Comparison of ENCODE assay signal across 11 mouse cellular contexts in genomic region chr14:74915025-74915424, GRCm38 (mm10). TPM values are rescaled to one million over a fixed set of nuclear protein-coding genes. Genes with fewer than 3 reads are reported as not detected.
DNase-seq lines count a peak whose midpoint lies in the region; ATAC-seq and TF ChIP-seq lines count a peak whose summit lies in the region.
"Had no signal": no experiment of that assay in that cellular context is flagged by ENCODE, and none has a peak within 500 bp of the region (broad histone marks: within the 10 kb centered on the region; RNA-seq: fewer than 3 reads in every experiment).

No protein-coding gene starts in this region.

- ATAC-seq in neural tube, embryonic 13.5 days (ENCODE audit: low read depth) = no peak; the same call in 1 of the 2 replicates
- peak; percentile 57 for ATAC-seq in lung, embryonic 16.5 days (ENCODE audit: low read depth)
- ATAC-seq in stomach, postnatal 0 days (ENCODE audit: low FRiP score, low TSS enrichment) = no peak
- ATAC-seq in erythroid progenitor cell, adult 5-6 weeks (replicated peaks; ENCODE audit: low FRiP score, poor library complexity, severe bottlenecking) = no peak
- ATAC-seq: activated CD4-positive, CD25-positive, alpha-beta regulatory T cell, adult 4 months; CD4-positive, CD25-positive, alpha-beta regulatory T cell, adult 4 months had no signal

- H3K36me3 ChIP-seq in neural tube, embryonic 13.5 days = no peaks in the 10 kb centered on the region
- no peaks in the 10 kb centered on the region for H3K36me3 ChIP-seq in lung, embryonic 16.5 days (ENCODE audit: control insufficient read depth, insufficient read depth, low read length)
- H3K36me3 ChIP-seq in stomach, postnatal 0 days (ENCODE audit: control insufficient read depth, insufficient read depth, low read length) = no peaks in the 10 kb centered on the region

- TF ChIP-seq EP300 in stomach, postnatal 0 days (optimal IDR thresholded peaks at IDR 0.05) = no peak

- TF ChIP-seq CTCF in stomach, postnatal 0 days (IDR thresholded peaks at IDR 0.05; ENCODE audit: low read depth) = no peak

- no peaks in the 10 kb centered on the region for H3K9me3 ChIP-seq in neural tube, embryonic 13.5 days
- no peaks in the 10 kb centered on the region for H3K9me3 ChIP-seq in lung, embryonic 16.5 days (ENCODE audit: control insufficient read depth, low read length)
- H3K9me3 ChIP-seq in stomach, postnatal 0 days (ENCODE audit: control insufficient read depth, low read length) = no peaks in the 10 kb centered on the region
- H3K9me3 ChIP-seq: heart, embryonic 13.5 days had no signal

- no peak overlapping the region for H3K4me2 ChIP-seq in neural tube, embryonic 13.5 days
- H3K4me2 ChIP-seq in lung, embryonic 16.5 days (ENCODE audit: low read depth, low read length) = no peak overlapping the region
- H3K4me2 ChIP-seq in stomach, postnatal 0 days (replicated peaks; ENCODE audit: low read depth) = no peak overlapping the region
- H3K4me2 ChIP-seq: heart, embryonic 13.5 days had no signal

- peak overlapping the region; percentile 3; the same call in 1 of the 2 replicates for H3K27ac ChIP-seq in neural tube, embryonic 13.5 days (replicated peaks)
- peak overlapping the region; percentile 75 for H3K27ac ChIP-seq in lung, embryonic 16.5 days (ENCODE audit: low read length)
- peak overlapping the region; percentile 81 for H3K27ac ChIP-seq in stomach, postnatal 0 days (replicated peaks)
- H3K27ac ChIP-seq: heart, embryonic 13.5 days had no signal

- DNase-seq in heart, adult 11 months = peak; percentile 89
- DNase-seq in heart, adult 9 months (ENCODE audit: low spot score in 2 of 2) = no peak
- DNase-seq in neural tube, embryonic 10.5 days (ENCODE audit: extremely low spot score, low spot score) = no peak
- no peak for DNase-seq in stomach, postnatal 0 days (ENCODE audit: low spot score)
- no peak for DNase-seq in heart, adult 8-10 months (ENCODE audit: low spot score)

- peaks cover 39% of the 10 kb centered on the region for H3K4me1 ChIP-seq in neural tube, embryonic 13.5 days (replicated peaks)
- H3K4me1 ChIP-seq in lung, embryonic 16.5 days (replicated peaks; ENCODE audit: control insufficient read depth, insufficient read depth, low read length) = peaks cover 47% of the 10 kb centered on the region
- peaks cover 17% of the 10 kb centered on the region for H3K4me1 ChIP-seq in stomach, postnatal 0 days (replicated peaks; ENCODE audit: control insufficient read depth, insufficient read depth)

- WGBS in neural tube, embryonic 13.5 days = 64% methylated on average over 9 of the region's 9 CpGs
- WGBS in lung, embryonic 16.5 days = 32% methylated on average over 9 of the region's 9 CpGs
- WGBS in stomach, postnatal 0 days = 33% methylated on average over 9 of the region's 9 CpGs

- no peaks in the 10 kb centered on the region for H3K27me3 ChIP-seq in neural tube, embryonic 13.5 days
- H3K27me3 ChIP-seq in lung, embryonic 16.5 days (ENCODE audit: control insufficient read depth, insufficient read depth, low read depth, low read length) = no peaks in the 10 kb centered on the region
- no peaks in the 10 kb centered on the region for H3K27me3 ChIP-seq in stomach, postnatal 0 days (ENCODE audit: control insufficient read depth, insufficient read depth, low read length)
- H3K27me3 ChIP-seq: heart, embryonic 13.5 days had no signal

- no peak overlapping the region for H3K4me3 ChIP-seq in neural tube, embryonic 13.5 days
- no peak overlapping the region for H3K4me3 ChIP-seq in lung, embryonic 16.5 days (ENCODE audit: low read length)
- H3K4me3 ChIP-seq in stomach, postnatal 0 days (ENCODE audit: low read depth, low read length) = no peak overlapping the region
- H3K4me3 ChIP-seq: heart, embryonic 13.5 days had no signal

- 0 out of 2 replicates have a peak overlapping the region, but pooled peaks have one; percentile 5 for H3K9ac ChIP-seq in neural tube, embryonic 13.5 days
- H3K9ac ChIP-seq in lung, embryonic 16.5 days (ENCODE audit: low read length) = no peak overlapping the region; the same call in 1 of the 2 replicates
- no peak overlapping the region for H3K9ac ChIP-seq in stomach, postnatal 0 days (ENCODE audit: low read length)
- H3K9ac ChIP-seq: heart, embryonic 13.5 days had no signal

RNA-seq across cellular contexts. Expression of gene Lrch1, which starts 32.7 kb away (rescaled TPM):
- polyA plus RNA-seq in neural tube, embryonic 13.5 days (2015; fragmentation: Nextera tagmentation; extraction: Ambion mirVana) = 12.0 and 12.2 TPM in 2 replicates
- polyA plus RNA-seq in lung, embryonic 16.5 days (2015; fragmentation: Nextera tagmentation; extraction: Ambion mirVana) = 16.3 and 18.3 TPM in 2 replicates
- polyA plus RNA-seq in stomach, postnatal 0 days (2015; fragmentation: Nextera tagmentation; extraction: Ambion mirVana) = 11.7 and 11.8 TPM in 2 replicates
- total RNA-seq in erythroid progenitor cell, adult 5-6 weeks (2015; ENCODE audit: low replicate concordance) = 6.5 and 16.3 TPM in 2 replicates
- 8.3 and 10.5 TPM in 2 replicates for total RNA-seq in erythroid progenitor cell, adult 5-6 weeks (2017; ENCODE audit: low replicate concordance)
- 10 to 100 TPM; 13.3 to 14.7 (median 14.6) TPM for total RNA-seq in heart, adult 8-10 months (2022)

Comparison
In these comparisons a context has a peak if more than half of its experiments do, and no peak if none do; other contexts are left out.
1. H3K27ac ChIP-seq: peak in every context shown above with its lines; median percentile 81 in stomach, postnatal 0 days; 75 in lung, embryonic 16.5 days; 3 in neural tube, embryonic 13.5 days.